Comparison of ENCODE assay signal across 10 mouse cellular contexts in the genomic region with DNA sequence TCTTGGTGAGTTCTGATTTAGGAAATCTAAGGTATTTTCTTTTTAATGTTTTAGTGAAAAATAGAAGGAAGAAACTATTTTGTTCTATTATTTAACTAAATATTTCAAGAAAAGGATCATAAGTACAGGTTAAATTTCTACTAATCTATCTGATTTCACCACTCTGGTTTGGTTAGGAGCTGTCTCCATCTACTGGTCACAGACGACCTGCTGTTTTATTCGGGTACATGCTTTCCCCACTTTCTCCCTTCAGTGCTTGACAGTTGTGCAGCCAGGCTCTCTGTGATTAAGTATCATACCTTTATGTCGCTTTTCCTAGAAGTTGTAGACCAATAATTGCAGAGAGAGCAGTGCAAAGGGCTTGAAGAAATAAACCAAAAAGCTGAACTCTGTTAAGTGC. TPM values are rescaled to one million over a fixed set of nuclear protein-coding genes. Genes with fewer than 3 reads are reported as not detected.
DNase-seq lines count a peak whose midpoint lies in the region; ATAC-seq and TF ChIP-seq lines count a peak whose summit lies in the region.
"Had no signal": no experiment of that assay in that cellular context is flagged by ENCODE, and none has a peak within 500 bp of the region (broad histone marks: within the 10 kb centered on the region; RNA-seq: fewer than 3 reads in every experiment).

No protein-coding gene starts in this region.

- ATAC-seq in intestine, postnatal 0 days: no peak
- ATAC-seq in intestine, embryonic 16.5 days: no peak
- peak; percentile 50; the same call in 1 of the 2 replicates for ATAC-seq in frontal cortex, adult (ENCODE audit: low TSS enrichment)
- no peak for ATAC-seq in hindbrain, embryonic 16.5 days

- no peak overlapping the region for H3K4me3 ChIP-seq in intestine, postnatal 0 days (ENCODE audit: low read depth, low read length)
- no peak overlapping the region for H3K4me3 ChIP-seq in intestine, embryonic 16.5 days (ENCODE audit: low read length)
- no peak overlapping the region for H3K4me3 ChIP-seq in lung, adult 2 months (replicated peaks; ENCODE audit: extremely low read depth, low read depth, low read length)
- no peak overlapping the region for H3K4me3 ChIP-seq in hindbrain, embryonic 16.5 days (ENCODE audit: low read length)
- H3K4me3 ChIP-seq: embryonic facial prominence, embryonic 15.5 days; neural tube, embryonic 12.5 days had no signal

- no peaks in the 10 kb centered on the region for H3K9me3 ChIP-seq in intestine, postnatal 0 days (ENCODE audit: control insufficient read depth)
- H3K9me3 ChIP-seq in intestine, embryonic 16.5 days (ENCODE audit: control insufficient read depth, low read length): no peaks in the 10 kb centered on the region
- H3K9me3 ChIP-seq in hindbrain, embryonic 16.5 days (ENCODE audit: control insufficient read depth, low read length): no peaks in the 10 kb centered on the region
- H3K9me3 ChIP-seq: embryonic facial prominence, embryonic 15.5 days; neural tube, embryonic 12.5 days had no signal

- H3K4me2 ChIP-seq in intestine, postnatal 0 days (replicated peaks; ENCODE audit: low read depth): no peak overlapping the region
- H3K4me2 ChIP-seq in intestine, embryonic 16.5 days (ENCODE audit: low read depth, low read length): no peak overlapping the region
- no peak overlapping the region for H3K4me2 ChIP-seq in hindbrain, embryonic 16.5 days (ENCODE audit: low read length)
- H3K4me2 ChIP-seq: embryonic facial prominence, embryonic 15.5 days; neural tube, embryonic 12.5 days had no signal

- TF ChIP-seq POLR2A in lung, adult 2 months (IDR thresholded peaks at IDR 0.05; ENCODE audit: borderline replicate concordance, extremely low read depth, low read depth, low read length): no peak

- H3K27ac ChIP-seq in intestine, postnatal 0 days (ENCODE audit: low read depth, low read length): no peak overlapping the region
- no peak overlapping the region for H3K27ac ChIP-seq in intestine, embryonic 16.5 days (ENCODE audit: low read length)
- H3K27ac ChIP-seq in hindbrain, embryonic 16.5 days (ENCODE audit: low read depth, low read length): no peak overlapping the region
- H3K27ac ChIP-seq: embryonic facial prominence, embryonic 15.5 days; neural tube, embryonic 12.5 days had no signal

- peak; percentile 81 for TF ChIP-seq CTCF in intestine, postnatal 0 days (IDR thresholded peaks at IDR 0.05; ENCODE audit: low read depth)
- peak; percentile 23; the same call in 1 of the 2 replicates for TF ChIP-seq CTCF in lung, adult 2 months (IDR thresholded peaks at IDR 0.05; ENCODE audit: insufficient read depth, low read length)

- H3K36me3 ChIP-seq in intestine, postnatal 0 days (ENCODE audit: control insufficient read depth, insufficient read depth): no peaks in the 10 kb centered on the region
- H3K36me3 ChIP-seq in intestine, embryonic 16.5 days (ENCODE audit: control insufficient read depth, insufficient read depth, low read length): no peaks in the 10 kb centered on the region
- H3K36me3 ChIP-seq in hindbrain, embryonic 16.5 days (ENCODE audit: control insufficient read depth, insufficient read depth, low read length): no peaks in the 10 kb centered on the region
- H3K36me3 ChIP-seq: neural tube, embryonic 12.5 days had no signal

- no peaks in the 10 kb centered on the region for H3K4me1 ChIP-seq in intestine, postnatal 0 days (replicated peaks; ENCODE audit: control insufficient read depth, insufficient read depth, low read length)
- no peaks in the 10 kb centered on the region for H3K4me1 ChIP-seq in intestine, embryonic 16.5 days (ENCODE audit: control insufficient read depth, insufficient read depth, low read length)
- H3K4me1 ChIP-seq in lung, adult 2 months (ENCODE audit: control insufficient read depth, insufficient read depth, low read length): no peaks in the 10 kb centered on the region
- peaks cover 10% of the 10 kb centered on the region for H3K4me1 ChIP-seq in hindbrain, embryonic 16.5 days (ENCODE audit: control insufficient read depth, insufficient read depth, low read depth, low read length)
- H3K4me1 ChIP-seq: embryonic facial prominence, embryonic 15.5 days; neural tube, embryonic 12.5 days had no signal

- H3K9ac ChIP-seq in intestine, postnatal 0 days (ENCODE audit: low read depth, low read length): no peak overlapping the region
- no peak overlapping the region for H3K9ac ChIP-seq in intestine, embryonic 16.5 days (ENCODE audit: low read depth, low read length)
- no peak overlapping the region for H3K9ac ChIP-seq in hindbrain, embryonic 16.5 days (ENCODE audit: low read depth, low read length)
- H3K9ac ChIP-seq: embryonic facial prominence, embryonic 15.5 days; neural tube, embryonic 12.5 days had no signal

- 15% methylated on average over 3 of the region's 3 CpGs for WGBS in intestine, postnatal 0 days
- 22% methylated on average over 3 of the region's 3 CpGs for WGBS in intestine, embryonic 16.5 days
- 21% methylated on average over 3 of the region's 3 CpGs for WGBS in lung, adult 2 months
- 32% methylated on average over 3 of the region's 3 CpGs for WGBS in hindbrain, embryonic 16.5 days

- no peaks in the 10 kb centered on the region for H3K27me3 ChIP-seq in intestine, postnatal 0 days (replicated peaks; ENCODE audit: control insufficient read depth, insufficient read depth, low read length)
- no peaks in the 10 kb centered on the region for H3K27me3 ChIP-seq in intestine, embryonic 16.5 days (replicated peaks; ENCODE audit: control insufficient read depth, insufficient read depth, low read length)
- H3K27me3 ChIP-seq in hindbrain, embryonic 16.5 days (replicated peaks; ENCODE audit: control insufficient read depth, insufficient read depth, low read length): no peaks in the 10 kb centered on the region
- H3K27me3 ChIP-seq: embryonic facial prominence, embryonic 15.5 days; neural tube, embryonic 12.5 days had no signal

- DNase-seq in CD4-positive, CD25-positive, alpha-beta regulatory T cell, adult 2 months (ENCODE audit: low read depth, low spot score): peak; percentile 75
- DNase-seq in R1 (ENCODE audit: low read depth, low spot score): peak; percentile 13
- no peak for DNase-seq in lung, adult 2 months
- peak; percentile 51 for DNase-seq in thymus, postnatal 4 days

RNA-seq across cellular contexts. Expression of a gene that starts 51.5 kb away (rescaled TPM):
- polyA plus RNA-seq in intestine, postnatal 0 days (2015; fragmentation: Nextera tagmentation; extraction: Ambion mirVana): 74.7 and 83.6 TPM in 2 replicates
- 80.5 and 91.5 TPM in 2 replicates for polyA plus RNA-seq in intestine, embryonic 16.5 days (2015; fragmentation: Nextera tagmentation; extraction: Ambion mirVana)
- polyA plus RNA-seq in lung, adult 2 months (2012; rRNA removed): 53.5 and 69.7 TPM in 2 replicates
- 20.5 and 22.3 TPM in 2 replicates for polyA plus RNA-seq in hindbrain, embryonic 16.5 days (2015; fragmentation: Nextera tagmentation; extraction: Ambion mirVana)
